Mouse (Mus musculus) bone marrow, adult 2 months (tissue): ENCODE data around the gene Crisp4. TPM values are rescaled to one million over a fixed set of nuclear protein-coding genes. Genes with fewer than 3 reads are reported as not detected.

Experiments
- H3K27ac ChIP-seq: fragments of 200-500 bp; 2 replicates; pipeline ENCODE4 v1.5.1; 2012; ENCODE audit warnings: low read depth, mild to moderate bottlenecking, control low read depth, inconsistent platforms, low read length; ENCODE audit not compliant: control insufficient read depth, poor library complexity, insufficient read depth
- H3K4me1 ChIP-seq: fragments of 200-500 bp; 2 replicates; pipeline ENCODE4 v1.6.1; 2011; ENCODE audit warnings: low read length; ENCODE audit not compliant: control insufficient read depth, insufficient read depth
- H3K4me3 ChIP-seq: fragments of 200-500 bp; replicated peaks from 2 replicates; pipeline ENCODE3; 2011; ENCODE audit warnings: mild to moderate bottlenecking, low read depth, low read length, control low read depth; ENCODE audit not compliant: control insufficient read depth
- CTCF ChIP-seq: fragments of 200-500 bp; IDR thresholded peaks from 2 replicates; pipeline ENCODE4 v1.5.1; 2011; ENCODE audit warnings: low read length, control low read depth; ENCODE audit not compliant: control insufficient read depth, insufficient read depth
- POLR2A ChIP-seq: fragments of 200-500 bp; IDR thresholded peaks from 2 replicates; pipeline ENCODE4 v1.6.1; 2011; ENCODE audit warnings: low read depth, mild to moderate bottlenecking, control low read depth, low read length, borderline replicate concordance; ENCODE audit not compliant: control insufficient read depth
- WGBS: fragments of 180-500 bp; shearing (Covaris S2); methylation state at CpG from one replicate; pipeline ENCODE4 v1.1.7; 2018; 5-methylcytosine and 5-hydroxymethylcytosine counted together
- polyA plus RNA-seq: library from polyadenylated mRNA; stranded (reverse); fragments of >200 nt; gene quantifications from 2 replicates; pipeline ENCODE4 v1.2.4, GENCODE M21; 2011; ENCODE audit warnings: low replicate concordance; ENCODE audit not compliant: missing spikeins, insufficient read depth, insufficient read length

Crisp4 gene
- polyA plus RNA-seq, 1 experiment: not detected

- no peak overlapping the region for H3K4me3 ChIP-seq
- no peaks in the 10 kb centered on the region for H3K4me1 ChIP-seq
- no peak for TF ChIP-seq POLR2A
- no peak for TF ChIP-seq CTCF
- WGBS: 32% methylated on average over 5 of the region's 5 CpGs
- no peak overlapping the region for H3K27ac ChIP-seq
Measured at GRCm38 (mm10) chr1:18106720-18107355, 38.9 kb downstream of the Crisp4 start.

GRCm38 (mm10) chr1:18105866-18106529, 39.7 kb downstream of the Crisp4 start:
- TF ChIP-seq CTCF (no peak), POLR2A (no peak)
- WGBS: 45% methylated on average over 5 of the region's 5 CpGs
- Histone ChIP-seq H3K4me1 (no peaks in the 10 kb centered on the region), H3K4me3 (no peak overlapping the region), H3K27ac (no peak overlapping the region)

DNA sequence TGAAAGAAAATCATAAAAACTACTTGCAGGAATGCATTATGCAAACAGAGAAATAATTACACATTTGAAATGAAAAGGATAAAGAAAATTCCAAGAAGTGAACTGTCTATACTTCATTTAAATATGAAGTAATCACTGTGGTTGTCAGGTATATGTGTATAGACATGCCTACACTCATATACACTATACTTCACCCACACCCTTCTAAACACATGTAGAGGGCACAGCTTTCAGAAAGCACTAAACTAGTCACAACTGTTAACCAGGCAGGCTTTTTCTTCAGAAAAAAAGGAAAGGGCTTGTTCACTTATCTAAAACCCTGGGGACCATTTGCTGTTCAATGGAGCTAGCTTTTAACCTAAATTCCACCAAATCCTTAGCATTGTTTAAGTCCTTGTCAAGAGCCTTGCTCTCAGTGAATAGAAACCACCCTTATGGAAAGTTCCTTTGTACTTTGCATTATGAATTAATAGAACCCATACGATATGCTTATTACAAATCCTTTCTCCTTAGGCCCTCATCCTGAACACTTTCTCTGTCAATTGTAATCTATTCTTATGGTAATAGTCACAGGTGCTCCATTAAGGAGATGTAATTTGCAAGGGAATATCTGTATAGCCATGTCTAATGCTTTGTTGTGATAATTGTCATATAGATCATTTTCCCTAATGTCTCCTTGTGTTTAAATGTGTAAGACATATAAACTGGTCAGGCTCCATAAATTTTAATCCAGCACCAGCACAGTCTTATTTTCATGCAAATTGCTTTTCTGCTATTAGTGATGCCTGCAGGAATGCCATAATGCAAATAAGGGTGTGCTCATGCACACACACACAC, 40.5 kb downstream of the Crisp4 start:
- TF ChIP-seq POLR2A: no peak
- no peak for TF ChIP-seq CTCF
- Histone ChIP-seq H3K4me1 (no peaks in the 10 kb centered on the region), H3K27ac (no peak overlapping the region), H3K4me3 (no peak overlapping the region)
- WGBS: 83% methylated on average over 1 of the region's 1 CpGs

Other genes with a start within 250 kb of the Crisp4 start
- not detected in 2 replicates for gene Defb18, start 91.5 kb upstream of the Crisp4 start, polyA plus RNA-seq
- not detected in 2 replicates for gene Defb41, start 119.2 kb upstream of the Crisp4 start, polyA plus RNA-seq